Mouse (Mus musculus): Measurements from ENCODE around the gene Lrpap1. TPM values are rescaled to one million over a fixed set of nuclear protein-coding genes. Genes with fewer than 3 reads are reported as not detected.

Gene Lrpap1
- polyA plus RNA-seq, 1 experiment from 2014 or later, result 104 TPM

GRCm38 (mm10) chr5:35143460-35144245 is 38.1 kb upstream of the Lrpap1 start:
- H3K27ac ChIP-seq (ENCODE audit: low read depth, low read length), result no peak overlapping the region
- no peak for ATAC-seq (ENCODE audit: low FRiP score)
- 52% methylated on average over 10 of the region's 10 CpGs for WGBS

GRCm38 (mm10) chr5:35142910-35143309 is 37.3 kb upstream of the Lrpap1 start:
- Histone ChIP-seq H3K9me3 (ENCODE audit: control insufficient read depth, low read length) (no peaks in the 10 kb centered on the region), H3K9ac (ENCODE audit: low read depth, low read length) (no peak overlapping the region), H3K4me3 (ENCODE audit: low read depth, low read length) (no peak overlapping the region), H3K27ac (ENCODE audit: low read depth, low read length) (no peak overlapping the region), H3K27me3 (ENCODE audit: control insufficient read depth, insufficient read depth, low read length) (no peaks in the 10 kb centered on the region), H3K4me1 (replicated peaks; ENCODE audit: control insufficient read depth, insufficient read depth, low read length) (no peaks in the 10 kb centered on the region), H3K36me3 (ENCODE audit: control insufficient read depth, insufficient read depth, low read length) (no peaks in the 10 kb centered on the region), H3K4me2 (replicated peaks; ENCODE audit: low read depth, low read length) (no peak overlapping the region)
- DNase-seq (ENCODE audit: low spot score) (no peak), ATAC-seq (ENCODE audit: low FRiP score) (no peak)
- WGBS, result 46% methylated on average over 1 of the region's 1 CpGs

More at GRCm38 (mm10) chr5:35143460-35144245, 38.1 kb upstream of the Lrpap1 start:
- H3K4me1 ChIP-seq (replicated peaks; ENCODE audit: control insufficient read depth, insufficient read depth, low read length), result no peaks in the 10 kb centered on the region
- no peak overlapping the region for H3K4me3 ChIP-seq (ENCODE audit: low read depth, low read length)
- no peak overlapping the region for H3K4me2 ChIP-seq (replicated peaks; ENCODE audit: low read depth, low read length)
- H3K9me3 ChIP-seq (ENCODE audit: control insufficient read depth, low read length), result no peaks in the 10 kb centered on the region
- H3K9ac ChIP-seq (ENCODE audit: low read depth, low read length), result no peak overlapping the region
- DNase-seq (ENCODE audit: low spot score), result no peak
- H3K27me3 ChIP-seq (ENCODE audit: control insufficient read depth, insufficient read depth, low read length), result no peaks in the 10 kb centered on the region
- H3K36me3 ChIP-seq (ENCODE audit: control insufficient read depth, insufficient read depth, low read length), result no peaks in the 10 kb centered on the region

- ATAC-seq (ENCODE audit: low FRiP score) (no peak), DNase-seq (ENCODE audit: low spot score) (no peak)
- WGBS, result 40% methylated on average over 3 of the region's 3 CpGs
These were observed 35.8 kb upstream of the Lrpap1 start for GRCm38 (mm10) chr5:35141316-35141715.

GRCm38 (mm10) chr5:35138183-35138611 is 32.6 kb upstream of the Lrpap1 start:
- Histone ChIP-seq H3K4me3 (ENCODE audit: low read depth, low read length) (no peak overlapping the region), H3K9ac (ENCODE audit: low read depth, low read length) (no peak overlapping the region), H3K4me2 (replicated peaks; ENCODE audit: low read depth, low read length) (no peak overlapping the region), H3K4me1 (replicated peaks; ENCODE audit: control insufficient read depth, insufficient read depth, low read length) (no peaks in the 10 kb centered on the region), H3K36me3 (ENCODE audit: control insufficient read depth, insufficient read depth, low read length) (no peaks in the 10 kb centered on the region), H3K9me3 (ENCODE audit: control insufficient read depth, low read length) (no peaks in the 10 kb centered on the region), H3K27me3 (ENCODE audit: control insufficient read depth, insufficient read depth, low read length) (no peaks in the 10 kb centered on the region), H3K27ac (ENCODE audit: low read depth, low read length) (no peak overlapping the region)
- no peak for DNase-seq (ENCODE audit: low spot score)
- no peak for ATAC-seq (ENCODE audit: low FRiP score)
- WGBS, result 89% methylated on average over 11 of the region's 11 CpGs

More at GRCm38 (mm10) chr5:35141316-35141715, 35.8 kb upstream of the Lrpap1 start:
- Histone ChIP-seq H3K27ac (ENCODE audit: low read depth, low read length) (no peak overlapping the region), H3K27me3 (ENCODE audit: control insufficient read depth, insufficient read depth, low read length) (no peaks in the 10 kb centered on the region), H3K36me3 (ENCODE audit: control insufficient read depth, insufficient read depth, low read length) (no peaks in the 10 kb centered on the region), H3K4me1 (replicated peaks; ENCODE audit: control insufficient read depth, insufficient read depth, low read length) (no peaks in the 10 kb centered on the region), H3K9ac (ENCODE audit: low read depth, low read length) (no peak overlapping the region), H3K9me3 (ENCODE audit: control insufficient read depth, low read length) (no peaks in the 10 kb centered on the region), H3K4me2 (replicated peaks; ENCODE audit: low read depth, low read length) (no peak overlapping the region), H3K4me3 (ENCODE audit: low read depth, low read length) (no peak overlapping the region)

GRCm38 (mm10) chr5:35137510-35138182 is 32.1 kb upstream of the Lrpap1 start:
- Histone ChIP-seq H3K4me1 (replicated peaks; ENCODE audit: control insufficient read depth, insufficient read depth, low read length) (no peaks in the 10 kb centered on the region), H3K27ac (ENCODE audit: low read depth, low read length) (no peak overlapping the region), H3K9me3 (ENCODE audit: control insufficient read depth, low read length) (no peaks in the 10 kb centered on the region), H3K4me2 (replicated peaks; ENCODE audit: low read depth, low read length) (no peak overlapping the region), H3K27me3 (ENCODE audit: control insufficient read depth, insufficient read depth, low read length) (no peaks in the 10 kb centered on the region), H3K36me3 (ENCODE audit: control insufficient read depth, insufficient read depth, low read length) (no peaks in the 10 kb centered on the region), H3K4me3 (ENCODE audit: low read depth, low read length) (no peak overlapping the region), H3K9ac (ENCODE audit: low read depth, low read length) (no peak overlapping the region)
- no peak for DNase-seq (ENCODE audit: low spot score)
- ATAC-seq (ENCODE audit: low FRiP score), result no peak
- WGBS, result 76% methylated on average over 13 of the region's 13 CpGs

- Histone ChIP-seq H3K9ac (ENCODE audit: low read depth, low read length) (no peak overlapping the region), H3K4me3 (ENCODE audit: low read depth, low read length) (no peak overlapping the region), H3K27ac (ENCODE audit: low read depth, low read length) (no peak overlapping the region), H3K4me2 (replicated peaks; ENCODE audit: low read depth, low read length) (no peak overlapping the region), H3K27me3 (ENCODE audit: control insufficient read depth, insufficient read depth, low read length) (no peaks in the 10 kb centered on the region), H3K4me1 (replicated peaks; ENCODE audit: control insufficient read depth, insufficient read depth, low read length) (no peaks in the 10 kb centered on the region), H3K9me3 (ENCODE audit: control insufficient read depth, low read length) (no peaks in the 10 kb centered on the region), H3K36me3 (ENCODE audit: control insufficient read depth, insufficient read depth, low read length) (no peaks in the 10 kb centered on the region)
- WGBS, result 85% methylated on average over 5 of the region's 5 CpGs
- DNase-seq (ENCODE audit: low spot score), result no peak
- no peak for ATAC-seq (ENCODE audit: low FRiP score)
These were observed 30.3 kb upstream of the Lrpap1 start for GRCm38 (mm10) chr5:35135903-35136302.

GRCm38 (mm10) chr5:35134286-35134685 is 28.7 kb upstream of the Lrpap1 start:
- Histone ChIP-seq H3K4me3 (ENCODE audit: low read depth, low read length) (no peak overlapping the region), H3K27ac (ENCODE audit: low read depth, low read length) (no peak overlapping the region), H3K9ac (ENCODE audit: low read depth, low read length) (no peak overlapping the region), H3K9me3 (ENCODE audit: control insufficient read depth, low read length) (no peaks in the 10 kb centered on the region), H3K36me3 (ENCODE audit: control insufficient read depth, insufficient read depth, low read length) (no peaks in the 10 kb centered on the region), H3K27me3 (ENCODE audit: control insufficient read depth, insufficient read depth, low read length) (no peaks in the 10 kb centered on the region), H3K4me2 (replicated peaks; ENCODE audit: low read depth, low read length) (no peak overlapping the region), H3K4me1 (replicated peaks; ENCODE audit: control insufficient read depth, insufficient read depth, low read length) (no peaks in the 10 kb centered on the region)
- DNase-seq (ENCODE audit: low spot score) (no peak), ATAC-seq (ENCODE audit: low FRiP score) (no peak)
- WGBS, result 66% methylated on average over 3 of the region's 3 CpGs

- 93% methylated on average over 4 of the region's 4 CpGs for WGBS
- Histone ChIP-seq H3K36me3 (ENCODE audit: control insufficient read depth, insufficient read depth, low read length) (no peaks in the 10 kb centered on the region), H3K4me2 (replicated peaks; ENCODE audit: low read depth, low read length) (no peak overlapping the region), H3K9ac (ENCODE audit: low read depth, low read length) (no peak overlapping the region), H3K27me3 (ENCODE audit: control insufficient read depth, insufficient read depth, low read length) (no peaks in the 10 kb centered on the region), H3K4me1 (replicated peaks; ENCODE audit: control insufficient read depth, insufficient read depth, low read length) (no peaks in the 10 kb centered on the region), H3K27ac (ENCODE audit: low read depth, low read length) (no peak overlapping the region), H3K9me3 (ENCODE audit: control insufficient read depth, low read length) (no peaks in the 10 kb centered on the region), H3K4me3 (ENCODE audit: low read depth, low read length) (no peak overlapping the region)
- DNase-seq (ENCODE audit: low spot score) (no peak), ATAC-seq (ENCODE audit: low FRiP score) (no peak)
These were observed 27.9 kb upstream of the Lrpap1 start for GRCm38 (mm10) chr5:35133468-35133867.
